Mouse (Mus musculus): ENCODE measurements around the gene Tmem158. TPM values are rescaled to one million over a fixed set of nuclear protein-coding genes. Genes with fewer than 3 reads are reported as not detected.

Gene Tmem158
- total and polyA plus RNA-seq, 3 experiments = 2.1 to 5.5 (median 4.5) TPM

- 15% methylated on average over 5 of the region's 5 CpGs for WGBS
- Histone ChIP-seq H3K9ac (ENCODE audit: low read depth, low read length) (no peak overlapping the region), H3K27ac (no peak overlapping the region), H3K4me3 (no peak overlapping the region), H3K36me3 (ENCODE audit: control insufficient read depth, insufficient read depth, low read length) (0 out of 2 replicates have a peak, but pooled peaks cover 2% of the 10 kb centered on the region), H3K79me2 (replicated peaks; ENCODE audit: control insufficient read depth, insufficient read depth, low read length) (no peaks in the 10 kb centered on the region), H3K27me3 (ENCODE audit: control insufficient read depth, insufficient read depth, low read length) (no peaks in the 10 kb centered on the region), H3K4me1 (ENCODE audit: control insufficient read depth, insufficient read depth, low read length) (peaks cover 3% of the 10 kb centered on the region)
- DNase-seq = no peak
- TF ChIP-seq EP300 (IDR thresholded peaks at IDR 0.05; ENCODE audit: insufficient read depth, low read depth, low read length) = no peak
- TF ChIP-seq CTCF (IDR thresholded peaks at IDR 0.05) = no peak
- no peak for TF ChIP-seq POLR2A (IDR thresholded peaks at IDR 0.05; ENCODE audit: insufficient read depth, low read depth, low read length)
- intact Hi-C loops (cut with DNase I) = no loop called here
These were observed 40.7 kb downstream of the Tmem158 start for GRCm38 (mm10) chr9:123219826-123220225.

- peaks cover 3% of the 10 kb centered on the region for H3K4me1 ChIP-seq (ENCODE audit: control insufficient read depth, insufficient read depth, low read length)
- WGBS = 28% methylated on average over 45 of the region's 45 CpGs
- no peaks in the 10 kb centered on the region for H3K27me3 ChIP-seq (ENCODE audit: control insufficient read depth, insufficient read depth, low read length)
- DNase-seq = no peak
- TF ChIP-seq EP300 (IDR thresholded peaks at IDR 0.05; ENCODE audit: insufficient read depth, low read depth, low read length) (no peak), CTCF (IDR thresholded peaks at IDR 0.05) (no peak), POLR2A (IDR thresholded peaks at IDR 0.05; ENCODE audit: insufficient read depth, low read depth, low read length) (no peak)
- no peak within 1 kb of the TSS for H3K27ac ChIP-seq
- no peak within 1 kb of the TSS for H3K4me3 ChIP-seq
- H3K9ac ChIP-seq (ENCODE audit: low read depth, low read length) = no peak within 1 kb of the TSS
- H3K79me2 ChIP-seq (replicated peaks; ENCODE audit: control insufficient read depth, insufficient read depth, low read length) = no peaks in the 10 kb centered on the region
- intact Hi-C loops (cut with DNase I) = no loop called here
- H3K36me3 ChIP-seq (ENCODE audit: control insufficient read depth, insufficient read depth, low read length) = 0 out of 2 replicates have a peak, but pooled peaks cover 2% of the 10 kb centered on the region
These were observed 44.7 kb downstream of the Tmem158 start, which contains the start of gene Cdcp1 for GRCm38 (mm10) chr9:123215621-123216440. TSS of gene Cdcp1 (minus strand) at chr9:123216038.

GRCm38 (mm10) chr9:123213371-123213770, 47.2 kb downstream of the Tmem158 start:
- H3K36me3 ChIP-seq (ENCODE audit: control insufficient read depth, insufficient read depth, low read length) = no peaks in the 10 kb centered on the region
- H3K27me3 ChIP-seq (ENCODE audit: control insufficient read depth, insufficient read depth, low read length) = no peaks in the 10 kb centered on the region
- H3K4me3 ChIP-seq = no peak overlapping the region
- intact Hi-C loops (cut with DNase I) = no loop called here
- 58% methylated on average over 9 of the region's 9 CpGs for WGBS
- H3K9ac ChIP-seq (ENCODE audit: low read depth, low read length) = no peak overlapping the region
- no peaks in the 10 kb centered on the region for H3K4me1 ChIP-seq (ENCODE audit: control insufficient read depth, insufficient read depth, low read length)
- TF ChIP-seq EP300 (IDR thresholded peaks at IDR 0.05; ENCODE audit: insufficient read depth, low read depth, low read length) (no peak), CTCF (IDR thresholded peaks at IDR 0.05) (no peak), POLR2A (IDR thresholded peaks at IDR 0.05; ENCODE audit: insufficient read depth, low read depth, low read length) (no peak)
- no peak for DNase-seq
- H3K79me2 ChIP-seq (replicated peaks; ENCODE audit: control insufficient read depth, insufficient read depth, low read length) = no peaks in the 10 kb centered on the region
- H3K27ac ChIP-seq = no peak overlapping the region

Other genes starting within 250 kb of the Tmem158 start
- gene Tmem42, start 239.4 kb downstream of the Tmem158 start, total RNA-seq (2021) = 10 to 100 TPM; 12.2 to 12.9 TPM
- gene Tmem42, start 239.4 kb downstream of the Tmem158 start, polyA plus RNA-seq (2012; rRNA removed) = 15.3 and 22.5 TPM in 2 replicates
- gene Tgm4, start 226.0 kb downstream of the Tmem158 start, total RNA-seq (2021) = not detected
- gene Tgm4, start 226.0 kb downstream of the Tmem158 start, polyA plus RNA-seq (2012; rRNA removed) = 0.23 TPM in 1 of 2 replicates, not detected in the other
- 10 to 100 TPM; 36.7 to 42.8 TPM for gene Zdhhc3, start 147.6 kb downstream of the Tmem158 start, total RNA-seq (2021)
- 57.8 and 66.2 TPM in 2 replicates for gene Zdhhc3, start 147.6 kb downstream of the Tmem158 start, polyA plus RNA-seq (2012; rRNA removed)
- 10 to 100 TPM; 26.7 to 27.9 TPM for gene Exosc7, start 147.5 kb downstream of the Tmem158 start, total RNA-seq (2021)
- gene Exosc7, start 147.5 kb downstream of the Tmem158 start, polyA plus RNA-seq (2012; rRNA removed) = 19.8 and 34.5 TPM in 2 replicates
- 10 to 100 TPM; 47.0 to 71.1 TPM for gene Clec3b, start 109.8 kb downstream of the Tmem158 start, total RNA-seq (2021)
- 60.6 and 62.3 TPM in 2 replicates for gene Clec3b, start 109.8 kb downstream of the Tmem158 start, polyA plus RNA-seq (2012; rRNA removed)
- under 1 TPM; 0.10 to 0.11 TPM for gene Cdcp1, start 44.7 kb downstream of the Tmem158 start, total RNA-seq (2021)
- gene Cdcp1, start 44.7 kb downstream of the Tmem158 start, polyA plus RNA-seq (2012; rRNA removed) = 0.50 and 0.78 TPM in 2 replicates
- gene Lars2, start 106.2 kb upstream of the Tmem158 start, total RNA-seq (2021) = 100 to 1,000 TPM; 147 to 397 TPM
- 906 and 1,534 TPM in 2 replicates for gene Lars2, start 106.2 kb upstream of the Tmem158 start, polyA plus RNA-seq (2012; rRNA removed)
- 10 to 100 TPM; 33.7 to 48.9 TPM for gene Limd1, start 217.9 kb upstream of the Tmem158 start, total RNA-seq (2021)
- gene Limd1, start 217.9 kb upstream of the Tmem158 start, polyA plus RNA-seq (2012; rRNA removed) = 34.6 and 50.0 TPM in 2 replicates

All from heart, adult 2 months (tissue).